Mouse (Mus musculus): ENCODE results near the gene Edf1. TPM values are rescaled to one million over a fixed set of nuclear protein-coding genes. Genes with fewer than 3 reads are reported as not detected.
A peak's percentile ranks its signal among the peaks of the same experiment; 100 is the strongest.

Edf1 gene
- polyA plus RNA-seq, 1 experiment from 2014 or later: 413 TPM

DNA sequence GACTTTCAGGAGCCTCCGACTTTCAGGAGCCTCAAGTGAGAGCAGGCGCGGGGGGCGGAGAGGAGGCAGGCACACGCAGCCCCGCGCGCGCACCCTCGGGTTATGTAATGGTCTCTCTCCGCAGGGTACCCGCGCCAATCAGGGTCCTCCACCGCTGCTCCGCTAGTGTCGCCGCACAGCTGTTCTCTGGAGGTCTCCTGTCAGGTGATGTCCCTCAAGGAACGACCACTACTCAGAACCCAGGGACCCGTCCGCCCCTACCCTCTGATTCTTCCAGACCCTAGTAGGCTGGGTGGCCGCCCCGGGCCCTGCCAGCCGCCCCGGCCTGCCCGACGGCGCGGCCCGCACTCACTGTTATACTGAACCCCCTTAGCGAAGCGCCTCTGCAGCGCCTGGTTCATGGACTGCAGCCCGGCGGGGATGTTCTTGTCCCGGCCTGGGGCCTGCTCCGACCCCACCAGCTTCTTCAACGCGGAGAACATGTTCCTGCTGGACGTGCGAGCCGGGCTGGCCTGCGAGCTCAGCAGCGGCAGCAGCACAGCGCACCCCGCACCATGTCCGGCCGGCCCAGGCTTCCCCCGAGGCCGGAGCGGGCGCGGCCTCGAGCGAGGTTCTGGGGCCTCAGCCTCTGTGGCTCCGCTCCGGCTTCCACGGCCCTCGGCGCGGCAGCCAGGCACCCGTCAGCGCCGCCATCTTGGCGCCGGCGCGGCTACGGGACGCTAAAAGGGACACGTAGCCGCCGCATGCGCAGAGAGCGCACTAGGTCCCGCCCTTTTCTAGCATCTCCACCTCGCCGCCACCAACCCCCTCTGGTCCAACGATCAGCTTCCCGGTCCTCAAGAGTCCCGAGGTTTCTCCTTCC lies 50.3 kb downstream of the Edf1 start, which contains the start of gene Rabl6:
Gene Rabl6 (minus strand): TSS at position 761 of the 862 bp plus-strand sequence.
- peak within 1 kb of the TSS; percentile 66 for H3K4me2 ChIP-seq (ENCODE audit: low read length)
- H3K27ac ChIP-seq (ENCODE audit: low read depth, low read length): peak within 1 kb of the TSS; percentile 93
- H3K4me3 ChIP-seq (ENCODE audit: low read length): peak within 1 kb of the TSS; percentile 100
- H3K9me3 ChIP-seq (ENCODE audit: control insufficient read depth, low read length): no peaks in the 10 kb centered on the region
- H3K4me1 ChIP-seq (ENCODE audit: control insufficient read depth, insufficient read depth, low read depth, low read length): peaks cover 22% of the 10 kb centered on the region
- WGBS: 1% methylated on average over 75 of the region's 80 CpGs
- no peaks in the 10 kb centered on the region for H3K36me3 ChIP-seq (ENCODE audit: control insufficient read depth, insufficient read depth, low read length)
- H3K27me3 ChIP-seq (replicated peaks; ENCODE audit: control insufficient read depth, insufficient read depth, low read length): no peaks in the 10 kb centered on the region
- peak; percentile 94 for ATAC-seq
- H3K9ac ChIP-seq (ENCODE audit: low read depth, low read length): peak within 1 kb of the TSS; percentile 99

DNA sequence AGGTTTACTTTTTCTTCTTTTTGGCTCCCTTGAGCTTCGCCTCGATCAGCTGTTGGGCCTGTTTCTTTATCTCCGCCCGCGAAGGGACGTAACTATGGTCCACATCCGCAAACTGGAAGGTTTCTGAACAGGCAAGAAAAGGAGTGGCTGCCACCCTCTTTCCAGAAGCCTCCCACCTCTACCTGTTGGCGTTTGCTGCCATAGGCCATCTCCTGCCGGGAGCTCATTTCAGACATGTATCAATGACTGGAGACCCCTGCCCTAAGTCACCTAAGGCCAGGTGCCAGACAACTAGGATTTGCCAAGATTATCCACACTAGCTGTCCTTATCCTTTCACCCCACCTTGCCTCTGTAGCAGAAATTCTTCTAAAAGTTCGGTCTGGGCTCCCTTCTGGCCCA lies 51.0 kb downstream of the Edf1 start:
- Histone ChIP-seq H3K27ac (ENCODE audit: low read depth, low read length) (peak overlapping the region; percentile 93), H3K36me3 (ENCODE audit: control insufficient read depth, insufficient read depth, low read length) (no peaks in the 10 kb centered on the region), H3K4me3 (ENCODE audit: low read length) (peak overlapping the region; percentile 100), H3K9me3 (ENCODE audit: control insufficient read depth, low read length) (no peaks in the 10 kb centered on the region), H3K4me1 (ENCODE audit: control insufficient read depth, insufficient read depth, low read depth, low read length) (peaks cover 22% of the 10 kb centered on the region), H3K4me2 (ENCODE audit: low read length) (peak overlapping the region; percentile 66), H3K27me3 (replicated peaks; ENCODE audit: control insufficient read depth, insufficient read depth, low read length) (no peaks in the 10 kb centered on the region), H3K9ac (ENCODE audit: low read depth, low read length) (peak overlapping the region; percentile 99)
- no peak; the same call in 1 of the 2 replicates for ATAC-seq
- WGBS: 70% methylated on average over 10 of the region's 10 CpGs

Other genes starting within 250 kb of the Edf1 start
- gene Grin1, start 238.7 kb upstream of the Edf1 start, polyA plus RNA-seq (2015; fragmentation: Nextera tagmentation; extraction: Ambion mirVana): 56.9 and 65.8 TPM in 2 replicates
- 41.6 and 48.3 TPM in 2 replicates for gene Man1b1, start 225.5 kb upstream of the Edf1 start, polyA plus RNA-seq (2015; fragmentation: Nextera tagmentation; extraction: Ambion mirVana)
- 26.4 and 27.8 TPM in 2 replicates for gene Dpp7, start 201.5 kb upstream of the Edf1 start, polyA plus RNA-seq (2015; fragmentation: Nextera tagmentation; extraction: Ambion mirVana)
- 8.8 and 10.9 TPM in 2 replicates for gene Uap1l1, start 192.2 kb upstream of the Edf1 start, polyA plus RNA-seq (2015; fragmentation: Nextera tagmentation; extraction: Ambion mirVana)
- gene Sapcd2, start 185.5 kb upstream of the Edf1 start, polyA plus RNA-seq (2015; fragmentation: Nextera tagmentation; extraction: Ambion mirVana): 15.7 and 17.2 TPM in 2 replicates
- gene Entpd2, start 162.0 kb upstream of the Edf1 start, polyA plus RNA-seq (2015; fragmentation: Nextera tagmentation; extraction: Ambion mirVana): 6.7 and 7.4 TPM in 2 replicates
- gene Npdc1, start 158.5 kb upstream of the Edf1 start, polyA plus RNA-seq (2015; fragmentation: Nextera tagmentation; extraction: Ambion mirVana): 481 and 505 TPM in 2 replicates
- 0.19 and 0.23 TPM in 2 replicates for gene Fut7, start 134.6 kb upstream of the Edf1 start, polyA plus RNA-seq (2015; fragmentation: Nextera tagmentation; extraction: Ambion mirVana)
- gene Abca2, start 129.1 kb upstream of the Edf1 start, polyA plus RNA-seq (2015; fragmentation: Nextera tagmentation; extraction: Ambion mirVana): 13.5 and 15.5 TPM in 2 replicates
- 3.4 and 4.1 TPM in 2 replicates for gene Clic3, start 101.0 kb upstream of the Edf1 start, polyA plus RNA-seq (2015; fragmentation: Nextera tagmentation; extraction: Ambion mirVana)
- 117 and 134 TPM in 2 replicates for gene Paxx, start 96.8 kb upstream of the Edf1 start, polyA plus RNA-seq (2015; fragmentation: Nextera tagmentation; extraction: Ambion mirVana)
- gene Ptgds, start 87.8 kb upstream of the Edf1 start, polyA plus RNA-seq (2015; fragmentation: Nextera tagmentation; extraction: Ambion mirVana): 904 and 1,173 TPM in 2 replicates
- not detected in 2 replicates for gene Lcn12, start 63.9 kb upstream of the Edf1 start, polyA plus RNA-seq (2015; fragmentation: Nextera tagmentation; extraction: Ambion mirVana)
- gene Fbxw5, start 57.1 kb upstream of the Edf1 start, polyA plus RNA-seq (2015; fragmentation: Nextera tagmentation; extraction: Ambion mirVana): 136 and 153 TPM in 2 replicates
- gene C8g, start 56.1 kb upstream of the Edf1 start, polyA plus RNA-seq (2015; fragmentation: Nextera tagmentation; extraction: Ambion mirVana): 6.1 and 6.6 TPM in 2 replicates
- 16.8 and 17.8 TPM in 2 replicates for gene Traf2, start 10.9 kb upstream of the Edf1 start, polyA plus RNA-seq (2015; fragmentation: Nextera tagmentation; extraction: Ambion mirVana)
- gene Mamdc4, start 17.0 kb downstream of the Edf1 start, polyA plus RNA-seq (2015; fragmentation: Nextera tagmentation; extraction: Ambion mirVana): 1.8 and 3.7 TPM in 2 replicates
- 164 and 178 TPM in 2 replicates for gene Phpt1, start 17.4 kb downstream of the Edf1 start, polyA plus RNA-seq (2015; fragmentation: Nextera tagmentation; extraction: Ambion mirVana)
- gene Ajm1, start 23.9 kb downstream of the Edf1 start, polyA plus RNA-seq (2015; fragmentation: Nextera tagmentation; extraction: Ambion mirVana): 12.0 and 15.1 TPM in 2 replicates
- 65.3 and 71.8 TPM in 2 replicates for gene Rabl6, start 50.7 kb downstream of the Edf1 start, polyA plus RNA-seq (2015; fragmentation: Nextera tagmentation; extraction: Ambion mirVana)
- 0.13 and 0.34 TPM in 2 replicates for gene Ccdc183, start 59.8 kb downstream of the Edf1 start, polyA plus RNA-seq (2015; fragmentation: Nextera tagmentation; extraction: Ambion mirVana)
- 54.6 and 66.8 TPM in 2 replicates for gene Tmem141, start 64.2 kb downstream of the Edf1 start, polyA plus RNA-seq (2015; fragmentation: Nextera tagmentation; extraction: Ambion mirVana)
- 4.6 and 4.8 TPM in 2 replicates for gene Fcna, start 70.2 kb downstream of the Edf1 start, polyA plus RNA-seq (2015; fragmentation: Nextera tagmentation; extraction: Ambion mirVana)
- gene Lcn8, start 95.3 kb downstream of the Edf1 start, polyA plus RNA-seq (2015; fragmentation: Nextera tagmentation; extraction: Ambion mirVana): not detected in 2 replicates
- gene Lcn5, start 100.1 kb downstream of the Edf1 start, polyA plus RNA-seq (2015; fragmentation: Nextera tagmentation; extraction: Ambion mirVana): not detected in 2 replicates
- gene Lcn6, start 118.9 kb downstream of the Edf1 start, polyA plus RNA-seq (2015; fragmentation: Nextera tagmentation; extraction: Ambion mirVana): not detected in 2 replicates
- gene Lcn10, start 124.9 kb downstream of the Edf1 start, polyA plus RNA-seq (2015; fragmentation: Nextera tagmentation; extraction: Ambion mirVana): not detected in 2 replicates
- gene Obp2a, start 142.2 kb downstream of the Edf1 start, polyA plus RNA-seq (2015; fragmentation: Nextera tagmentation; extraction: Ambion mirVana): not detected in 2 replicates
- 164 and 182 TPM in 2 replicates for gene Bmyc, start 148.9 kb downstream of the Edf1 start, polyA plus RNA-seq (2015; fragmentation: Nextera tagmentation; extraction: Ambion mirVana)
- not detected in 2 replicates for gene Obp2b, start 179.2 kb downstream of the Edf1 start, polyA plus RNA-seq (2015; fragmentation: Nextera tagmentation; extraction: Ambion mirVana)
- not detected in 2 replicates for gene Lcn3, start 207.7 kb downstream of the Edf1 start, polyA plus RNA-seq (2015; fragmentation: Nextera tagmentation; extraction: Ambion mirVana)
- not detected in 2 replicates for gene Lcn11, start 219.2 kb downstream of the Edf1 start, polyA plus RNA-seq (2015; fragmentation: Nextera tagmentation; extraction: Ambion mirVana)
- gene Gm13539, start 224.4 kb downstream of the Edf1 start, polyA plus RNA-seq (2015; fragmentation: Nextera tagmentation; extraction: Ambion mirVana): not detected in 2 replicates